Mouse (Mus musculus) erythroid progenitor cell, adult 5-6 weeks (primary cell): ENCODE data around the gene A930018P22Rik. TPM values are rescaled to one million over a fixed set of nuclear protein-coding genes. Genes with fewer than 3 reads are reported as not detected.
A peak's percentile ranks its signal among the peaks of the same experiment; 100 is the strongest.
"Not testable (repeated sequence)": the region's sequence is repeated elsewhere in the genome, so short reads cannot be mapped to it uniquely, and the experiment has no call there.

Experiments used
- ATAC-seq: replicated peaks from 2 replicates; pipeline ENCODE4 v1.8.0; 2016; ENCODE audit warnings: moderate number of reproducible peaks, mild to moderate bottlenecking, moderate TSS enrichment, inconsistent platforms; ENCODE audit not compliant: poor library complexity, low FRiP score, severe bottlenecking
- total RNA-seq, 2 experiments: library from RNA; stranded (forward) in 1 of 2; stranded (reverse) in 1 of 2; fragments of 150-400 nt in 1 of 2; fragments of 186-747, 209-891 nt in 1 of 2; gene quantifications; 2 replicates each; pipeline versions ENCODE4 v1.2.3 to v1.2.4; 2015 to 2017; ENCODE audit warnings: low replicate concordance in 2 of 2

The A930018P22Rik gene
- total RNA-seq (2015; ENCODE audit: low replicate concordance) (1.7 TPM in 1 of 2 replicates, not detected in the other), total RNA-seq (2017; ENCODE audit: low replicate concordance) (not detected in 2 replicates)

DNA sequence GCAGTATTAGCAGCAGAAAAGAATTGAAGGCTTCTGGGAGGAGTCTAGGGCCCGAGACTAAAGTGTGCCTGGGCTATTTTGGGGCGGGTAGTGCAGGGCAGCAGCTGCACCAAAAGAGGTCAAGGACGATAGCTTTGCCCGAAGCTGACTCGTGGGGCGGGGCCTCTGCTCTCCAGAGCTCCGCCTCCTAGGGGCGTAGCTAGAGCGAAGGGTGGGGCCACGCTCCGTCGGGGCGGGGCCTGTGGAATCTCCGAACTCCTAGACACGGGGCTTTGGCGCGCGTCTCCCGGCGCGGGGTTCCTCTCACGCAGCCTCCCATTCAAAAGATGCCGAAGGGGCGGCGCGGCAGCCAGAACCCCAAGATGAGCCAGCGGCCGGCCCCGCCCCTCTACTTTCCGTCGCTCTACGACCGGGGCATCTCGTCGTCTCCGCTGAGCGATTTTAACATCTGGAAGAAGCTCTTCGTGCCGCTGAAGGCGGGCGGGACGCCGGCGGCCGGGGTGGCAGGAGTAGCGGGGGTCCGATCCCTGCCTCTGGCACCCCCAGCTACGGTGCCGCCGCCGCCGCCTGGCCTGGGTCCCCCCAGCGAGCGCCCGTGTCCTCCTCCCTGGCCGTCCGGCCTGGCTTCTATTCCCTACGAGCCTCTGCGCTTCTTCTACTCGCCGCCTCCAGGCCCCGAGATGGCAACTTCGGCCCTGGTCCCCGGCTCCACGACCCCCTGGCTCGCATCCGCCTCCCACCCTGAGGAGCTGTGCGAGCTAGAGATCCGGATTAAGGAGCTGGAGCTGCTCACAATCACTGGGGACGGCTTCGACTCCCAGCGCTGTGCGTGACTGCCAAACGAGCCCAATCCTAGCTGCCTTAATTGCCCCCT is at the start of gene A930018P22Rik:
A930018P22Rik (plus strand) TSS at position 265 of the 874 bp plus-strand sequence.
- ATAC-seq = peak; percentile 81

DNA sequence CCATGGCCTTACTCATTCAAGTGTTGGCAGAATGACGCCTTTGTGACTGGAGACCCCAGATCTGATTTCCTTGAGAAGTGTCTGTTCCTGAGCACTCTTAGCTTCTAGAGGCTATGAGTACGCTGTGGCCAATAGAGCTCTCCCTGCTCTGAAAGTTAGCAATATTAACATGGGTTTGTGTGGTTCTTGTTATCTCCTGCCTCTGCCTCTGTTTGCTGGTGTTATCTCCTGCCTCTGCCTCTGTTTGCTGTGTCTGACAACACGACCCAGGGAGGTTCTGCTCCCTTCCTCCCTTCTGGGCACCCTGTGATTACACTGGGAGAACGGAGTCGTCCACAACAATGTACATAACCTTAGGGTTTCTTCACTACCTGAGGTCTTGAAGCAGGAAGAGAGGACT is 44.3 kb upstream of the A930018P22Rik start:
- ATAC-seq = peak; percentile 97

DNA sequence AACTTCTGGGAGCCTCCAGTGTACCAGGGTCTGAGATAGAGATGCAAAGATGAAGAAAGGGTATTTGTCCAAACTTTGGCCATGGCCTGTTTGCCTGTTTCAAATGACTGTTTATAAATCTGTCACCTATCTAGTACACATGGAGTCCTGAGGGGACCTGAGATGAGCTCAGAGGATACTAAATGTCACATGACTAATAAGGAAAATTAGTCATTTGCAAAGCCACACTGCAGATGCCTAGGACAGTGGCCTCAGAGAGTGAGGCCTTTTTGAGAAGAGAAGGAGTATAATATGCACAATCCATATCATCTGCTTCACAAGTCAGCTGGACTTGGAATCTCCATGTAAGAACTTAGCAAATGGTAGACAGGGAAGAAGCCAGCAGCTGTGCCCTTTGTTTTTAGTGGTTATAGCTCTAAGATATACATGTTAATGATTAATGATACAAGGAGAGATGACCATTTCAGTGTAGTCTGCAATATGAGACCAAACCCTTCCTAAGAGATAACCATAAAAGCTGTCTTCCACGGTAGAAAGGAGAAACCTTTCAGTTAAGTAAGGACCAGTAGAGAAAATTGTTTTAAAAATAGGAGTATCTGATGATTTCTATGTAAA is 41.0 kb upstream of the A930018P22Rik start:
- not testable (repeated sequence) for ATAC-seq

DNA sequence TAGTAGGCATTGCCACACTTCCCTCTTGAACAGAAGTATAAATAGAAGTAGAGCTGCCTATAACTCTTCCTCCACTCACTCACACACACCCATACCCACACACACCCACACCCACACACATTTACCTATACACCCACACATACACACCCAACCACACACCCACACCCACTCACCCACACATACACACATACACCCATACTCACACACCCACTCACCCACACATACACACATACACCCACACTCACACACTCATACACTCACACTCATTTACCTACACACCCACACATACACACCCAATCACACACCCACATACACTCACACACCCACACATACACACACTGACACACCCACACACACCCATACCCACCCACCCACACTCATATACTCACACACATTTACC is 40.1 kb upstream of the A930018P22Rik start:
- no peak for ATAC-seq

DNA sequence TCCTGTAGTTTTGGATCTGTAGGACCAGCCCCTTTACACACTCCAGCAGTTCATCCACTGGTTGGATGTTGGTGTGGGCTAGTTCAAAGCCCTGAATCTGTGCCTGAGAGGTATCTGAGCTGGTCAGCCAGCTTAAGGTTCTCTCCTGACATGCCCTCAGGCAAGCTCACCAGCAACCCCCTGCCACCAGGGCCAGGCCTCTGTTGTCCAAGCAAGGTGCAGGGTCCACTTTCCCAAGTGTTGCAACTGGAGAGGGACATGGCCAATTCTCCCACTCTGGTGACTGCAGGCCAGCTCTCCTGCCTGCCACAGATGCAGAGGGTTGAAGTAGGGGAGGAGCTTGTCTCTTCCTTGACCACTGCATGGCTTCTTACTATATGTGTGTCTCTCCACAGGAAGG is 38.5 kb upstream of the A930018P22Rik start:
- not testable (repeated sequence) for ATAC-seq

DNA sequence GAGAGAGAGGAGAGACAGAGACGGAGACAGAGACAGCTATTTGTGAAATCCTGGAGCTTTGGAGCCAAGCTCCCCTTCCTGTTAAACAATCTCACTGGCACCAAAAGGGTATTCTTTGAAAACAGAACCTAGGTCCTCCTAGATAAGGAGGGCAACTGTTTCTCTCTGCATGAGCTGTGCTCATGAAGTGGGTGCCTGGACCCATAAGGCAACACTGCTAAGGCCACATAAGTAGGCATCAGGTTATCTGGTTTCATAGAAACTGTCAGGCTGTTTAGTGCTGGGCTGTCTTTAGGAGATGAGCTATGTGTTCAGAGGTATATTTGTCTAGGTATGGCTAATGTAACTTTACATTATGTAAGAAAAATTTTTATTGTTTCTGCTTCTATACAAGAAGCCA is 35.0 kb upstream of the A930018P22Rik start:
- peak; percentile 33; the same call in 1 of the 2 replicates for ATAC-seq

DNA sequence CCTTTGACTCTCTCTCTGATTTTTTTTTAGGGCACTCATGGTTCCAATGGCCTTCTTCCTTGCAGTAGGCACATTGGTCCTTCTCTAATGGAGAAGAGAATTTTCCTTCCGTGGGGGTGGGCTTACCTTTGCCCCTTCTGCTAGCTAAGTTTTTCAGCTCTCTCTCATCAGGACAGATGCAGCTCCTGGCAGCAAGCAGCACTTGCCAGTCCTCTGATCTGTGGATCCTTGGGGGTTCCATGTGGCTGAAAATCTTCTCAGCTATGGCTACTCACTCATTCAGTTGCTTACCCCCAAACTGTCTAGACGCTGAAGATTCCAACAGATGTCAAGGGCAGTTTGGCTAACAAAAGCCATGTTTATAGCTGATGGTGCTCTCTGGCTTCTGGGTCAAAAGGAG is 29.3 kb upstream of the A930018P22Rik start:
- no peak for ATAC-seq

DNA sequence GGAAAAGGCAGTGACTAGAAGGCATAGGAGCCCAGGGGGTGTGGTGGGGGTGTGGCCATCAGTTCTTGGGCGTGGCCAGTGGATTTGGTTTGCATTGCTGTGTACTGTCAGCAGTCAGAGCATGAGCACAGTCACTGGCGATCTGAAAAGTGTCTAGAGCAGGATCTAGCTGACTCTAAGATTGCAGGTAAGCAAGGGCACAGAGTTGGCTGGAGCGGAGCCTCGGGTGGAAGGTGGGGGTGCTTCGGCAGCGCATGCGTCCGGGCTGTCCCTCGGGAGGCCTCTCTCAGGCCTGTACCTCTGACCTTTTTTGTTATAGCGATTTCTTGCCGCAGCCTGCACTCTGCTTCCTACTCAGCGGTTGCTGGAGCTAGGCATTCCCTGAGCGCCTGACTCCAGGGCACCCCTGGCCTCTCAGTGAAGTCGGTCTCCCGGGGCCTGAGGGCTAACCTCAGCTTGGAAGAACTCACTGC is 26.8 kb upstream of the A930018P22Rik start, which contains the start of gene Cd59a:
Cd59a (plus strand) TSS at position 61 of the 473 bp plus-strand sequence.
- ATAC-seq = peak; percentile 85

DNA sequence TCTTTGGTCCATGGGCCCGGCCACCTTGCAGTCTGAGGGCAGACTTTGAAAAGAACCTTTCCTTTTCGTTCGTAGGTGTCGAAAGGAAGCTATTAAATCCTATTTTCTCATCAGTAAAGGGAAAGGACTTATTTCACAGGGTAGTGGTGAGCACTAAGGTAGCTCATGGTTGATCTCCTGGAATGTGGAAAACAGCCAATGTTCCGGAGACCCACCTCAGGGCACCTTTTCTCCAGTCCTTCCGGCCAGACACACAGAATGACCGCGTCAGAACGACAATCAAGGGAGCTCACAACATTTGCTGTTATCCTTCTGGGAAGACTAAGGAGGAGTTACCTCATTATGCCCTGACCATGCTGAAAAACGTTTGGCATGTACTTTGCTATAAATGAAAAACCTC is 26.3 kb upstream of the A930018P22Rik start:
- no peak for ATAC-seq

DNA sequence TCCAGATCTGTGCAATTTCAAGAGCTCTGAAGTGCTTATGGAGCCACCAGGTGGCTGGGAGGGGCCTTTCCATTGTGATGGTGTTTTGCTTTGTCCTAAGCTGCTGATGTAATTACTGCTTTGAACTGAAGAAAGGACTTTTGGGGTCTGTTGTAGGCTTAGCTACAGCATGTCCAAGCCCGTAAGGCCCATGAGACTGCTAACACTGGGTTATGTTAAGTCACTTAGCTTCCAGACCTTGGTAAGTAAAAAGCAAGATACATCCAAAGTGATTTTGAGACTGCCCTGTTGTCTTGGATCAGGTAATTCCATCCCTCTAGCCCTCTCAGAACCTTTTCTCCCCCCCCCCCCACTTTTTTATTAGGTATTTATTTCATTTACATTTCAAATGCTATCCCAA is 25.8 kb upstream of the A930018P22Rik start:
- not testable (repeated sequence) for ATAC-seq

DNA sequence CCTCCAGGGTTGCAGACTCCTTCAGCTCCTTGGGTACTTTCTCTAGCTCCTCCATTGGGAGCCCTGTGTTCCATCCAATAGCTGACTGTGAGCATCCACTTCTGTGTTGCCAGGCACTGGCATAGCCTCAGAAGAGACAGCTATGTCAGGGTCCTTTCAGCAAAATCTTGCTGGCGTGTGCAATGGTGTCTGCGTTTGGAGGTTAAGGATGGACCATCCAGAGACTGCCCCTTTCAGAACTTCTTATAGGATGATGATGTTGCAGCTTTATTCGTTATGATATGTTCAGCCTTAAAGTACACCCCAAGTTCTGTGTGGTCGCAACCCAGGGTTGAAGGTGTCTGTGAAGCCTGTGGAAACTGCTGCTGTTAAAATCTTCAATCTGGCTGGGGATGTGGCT is 25.2 kb upstream of the A930018P22Rik start:
- not testable (repeated sequence) for ATAC-seq

DNA sequence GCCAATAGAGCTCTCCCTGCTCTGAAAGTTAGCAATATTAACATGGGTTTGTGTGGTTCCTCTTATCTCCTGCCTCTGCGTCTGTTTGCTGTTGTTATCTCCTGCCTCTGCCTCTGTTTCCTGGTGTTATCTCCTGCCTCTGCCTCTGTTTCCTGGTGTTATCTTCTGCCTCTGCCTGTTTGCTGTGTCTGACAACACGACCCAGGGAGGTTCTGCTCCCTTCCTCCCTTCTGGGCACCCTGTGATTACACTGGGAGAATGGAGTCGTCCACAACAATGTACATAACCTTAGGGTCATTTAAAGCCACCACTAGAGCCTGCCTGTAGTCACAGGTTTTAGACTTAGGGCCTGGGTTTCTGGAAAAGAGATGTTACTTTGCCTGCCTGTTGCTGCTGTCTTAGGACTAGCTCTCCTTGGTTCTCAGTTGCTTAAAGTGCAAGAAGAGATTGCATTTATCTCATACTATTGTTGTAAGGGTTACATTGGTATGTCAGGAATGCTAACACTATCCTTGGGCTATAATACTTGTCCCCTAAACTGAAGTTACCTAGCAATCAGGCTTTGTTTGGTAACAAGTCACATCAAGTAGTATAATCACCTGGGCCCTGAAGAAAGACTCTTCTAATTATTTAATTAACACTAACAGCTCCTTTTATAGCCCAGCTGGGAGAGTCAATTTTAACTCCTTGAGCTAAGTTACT is 23.9 kb upstream of the A930018P22Rik start:
- ATAC-seq = peak; percentile 80

DNA sequence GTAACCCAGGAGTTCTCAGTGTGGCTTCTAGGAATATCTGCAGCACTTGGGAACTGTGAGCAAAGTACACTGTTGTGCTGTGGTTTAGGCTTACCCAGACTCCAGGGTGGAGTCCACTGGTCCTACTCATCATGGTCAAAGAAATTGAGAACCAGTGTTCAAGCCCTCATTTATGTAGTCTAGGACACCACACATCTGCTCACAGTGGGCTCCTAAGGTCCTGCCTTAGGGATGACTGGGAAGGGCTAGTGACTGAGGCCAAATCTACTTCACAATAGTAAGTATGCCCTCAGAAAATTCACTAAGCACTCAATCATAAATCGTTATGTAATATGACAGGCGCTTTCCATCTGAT is 23.4 kb upstream of the A930018P22Rik start:
- ATAC-seq = no peak

DNA sequence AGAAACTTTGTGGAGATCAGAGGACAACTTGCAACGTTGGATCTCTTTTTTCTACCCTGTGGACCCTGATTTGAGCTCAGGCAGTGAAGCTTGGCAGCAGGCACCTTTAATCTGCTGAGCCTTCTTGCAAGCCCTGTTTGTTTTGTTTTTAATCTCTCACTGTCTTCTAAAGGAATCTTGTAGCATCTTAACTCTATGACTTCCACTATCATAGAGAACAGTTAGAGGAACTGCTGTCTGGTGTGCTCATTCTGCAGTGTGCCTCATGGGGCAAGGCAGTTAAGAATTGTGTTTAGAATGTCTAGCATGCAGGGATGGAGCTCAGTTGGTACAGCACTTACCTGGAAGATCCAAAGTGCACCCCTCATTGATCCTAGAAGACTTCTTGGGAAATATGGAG is 22.6 kb upstream of the A930018P22Rik start:
- ATAC-seq = no peak

DNA sequence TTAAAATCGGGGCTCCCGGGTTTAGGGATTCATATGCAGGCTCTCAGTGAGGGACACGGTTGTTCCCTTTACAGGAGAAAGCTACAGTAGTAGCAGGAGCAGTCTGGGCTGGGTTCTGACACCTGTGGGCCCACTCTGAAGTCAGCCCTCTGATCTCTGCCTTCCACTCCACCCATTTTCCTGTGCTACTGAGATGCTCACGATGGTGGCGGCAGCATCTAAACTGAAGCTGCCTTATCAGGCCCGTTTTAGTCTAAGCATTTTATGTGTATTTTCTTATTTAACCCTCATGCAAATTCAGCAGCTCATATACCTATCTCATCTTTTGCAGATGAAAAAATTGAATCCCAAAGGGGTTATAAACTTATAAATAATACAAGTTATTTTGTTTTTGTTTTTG is 17.8 kb upstream of the A930018P22Rik start:
- ATAC-seq = no peak

DNA sequence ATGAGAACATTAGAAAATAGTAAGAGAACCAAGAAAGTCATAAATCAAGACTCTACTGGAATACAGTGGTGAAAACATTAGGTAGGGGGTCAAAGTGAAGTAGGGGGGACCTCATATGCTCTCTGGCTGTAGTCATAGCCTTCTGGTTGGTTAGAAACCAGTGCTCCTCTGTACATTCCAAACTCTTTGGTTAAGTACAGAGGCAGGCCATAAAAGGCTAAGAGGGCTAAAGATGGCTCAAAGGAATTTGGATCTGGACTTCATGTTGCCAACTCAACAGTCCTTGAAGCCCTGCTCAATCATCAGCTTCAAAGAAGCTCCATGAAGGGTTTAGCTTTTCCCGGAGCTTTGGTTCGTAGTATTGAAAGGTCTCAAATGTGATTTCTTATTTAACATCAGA is 13.5 kb upstream of the A930018P22Rik start:
- ATAC-seq = not testable (repeated sequence)

DNA sequence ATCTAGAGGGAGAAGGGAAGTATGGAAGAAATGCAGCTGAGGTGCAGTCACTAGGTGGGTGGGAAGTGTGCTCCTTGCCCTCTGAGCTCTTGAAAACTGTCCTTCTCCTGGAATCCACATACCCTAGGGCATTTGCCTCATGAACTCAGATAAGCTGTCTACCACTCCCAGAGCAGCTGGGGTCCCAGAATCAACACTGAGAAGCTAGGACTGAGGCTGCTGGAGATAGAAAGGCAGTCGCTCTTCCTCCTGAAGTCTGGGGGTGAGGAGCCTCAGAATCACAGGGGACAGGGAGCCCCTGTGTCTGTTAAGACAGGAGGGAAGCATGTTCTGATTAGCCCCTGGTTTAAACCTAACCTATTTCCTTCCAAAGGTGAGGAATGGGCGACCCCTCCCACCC is 13.0 kb upstream of the A930018P22Rik start:
- no peak for ATAC-seq

DNA sequence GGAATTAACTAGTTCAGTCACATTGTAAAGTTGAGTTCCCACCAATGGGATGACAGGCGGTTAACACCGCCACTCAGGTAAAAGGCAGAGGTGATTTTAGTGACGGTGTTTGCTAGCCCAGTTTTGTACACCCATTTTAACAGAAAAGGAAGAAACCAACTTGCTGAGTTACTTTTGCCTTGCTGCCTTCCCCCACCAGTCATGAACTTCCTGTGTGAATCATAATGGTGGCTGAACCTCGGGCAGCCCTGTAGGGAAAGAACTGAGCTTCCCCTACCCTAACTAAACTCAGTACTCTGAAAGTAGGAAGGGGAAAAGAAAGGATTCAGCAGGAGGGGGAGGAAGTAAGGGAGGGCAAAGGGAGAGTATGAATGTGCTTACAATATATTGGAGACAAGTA is 12.5 kb upstream of the A930018P22Rik start:
- no peak for ATAC-seq

DNA sequence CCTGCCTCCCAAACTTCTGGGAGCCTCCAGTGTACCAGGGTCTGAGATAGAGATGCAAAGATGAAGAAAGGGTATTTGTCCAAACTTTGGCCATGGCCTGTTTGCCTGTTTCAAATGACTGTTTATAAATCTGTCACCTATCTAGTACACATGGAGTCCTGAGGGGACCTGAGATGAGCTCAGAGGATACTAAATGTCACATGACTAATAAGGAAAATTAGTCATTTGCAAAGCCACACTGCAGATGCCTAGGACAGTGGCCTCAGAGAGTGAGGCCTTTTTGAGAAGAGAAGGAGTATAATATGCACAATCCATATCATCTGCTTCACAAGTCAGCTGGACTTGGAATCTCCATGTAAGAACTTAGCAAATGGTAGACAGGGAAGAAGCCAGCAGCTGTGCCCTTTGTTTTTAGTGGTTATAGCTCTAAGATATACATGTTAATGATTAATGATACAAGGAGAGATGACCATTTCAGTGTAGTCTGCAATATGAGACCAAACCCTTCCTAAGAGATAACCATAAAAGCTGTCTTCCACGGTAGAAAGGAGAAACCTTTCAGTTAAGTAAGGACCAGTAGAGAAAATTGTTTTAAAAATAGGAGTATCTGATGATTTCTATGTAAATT is 11.3 kb upstream of the A930018P22Rik start:
- not testable (repeated sequence) for ATAC-seq

DNA sequence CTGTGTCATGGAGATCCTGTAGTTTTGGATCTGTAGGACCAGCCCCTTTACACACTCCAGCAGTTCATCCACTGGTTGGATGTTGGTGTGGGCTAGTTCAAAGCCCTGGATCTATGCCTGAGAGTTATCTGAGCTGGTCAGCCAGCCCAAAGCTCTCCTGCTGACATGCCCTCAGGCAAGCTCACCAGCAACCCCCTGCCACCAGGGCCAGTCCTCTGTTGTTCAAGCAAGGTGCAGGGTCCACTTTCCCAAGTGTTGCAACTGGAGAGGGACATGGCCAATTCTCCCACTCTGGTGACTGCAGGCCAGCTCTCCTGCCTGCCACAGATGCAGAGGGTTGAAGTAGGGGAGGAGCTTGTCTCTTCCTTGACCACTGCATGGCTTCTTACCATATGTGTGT is 9.0 kb upstream of the A930018P22Rik start:
- not testable (repeated sequence) for ATAC-seq
